Mouse (Mus musculus): ENCODE results near the gene Map4k3. TPM values are rescaled to one million over a fixed set of nuclear protein-coding genes. Genes with fewer than 3 reads are reported as not detected.

Gene Map4k3
- polyA plus RNA-seq, 1 experiment from 2014 or later = 15.2 TPM

DNA sequence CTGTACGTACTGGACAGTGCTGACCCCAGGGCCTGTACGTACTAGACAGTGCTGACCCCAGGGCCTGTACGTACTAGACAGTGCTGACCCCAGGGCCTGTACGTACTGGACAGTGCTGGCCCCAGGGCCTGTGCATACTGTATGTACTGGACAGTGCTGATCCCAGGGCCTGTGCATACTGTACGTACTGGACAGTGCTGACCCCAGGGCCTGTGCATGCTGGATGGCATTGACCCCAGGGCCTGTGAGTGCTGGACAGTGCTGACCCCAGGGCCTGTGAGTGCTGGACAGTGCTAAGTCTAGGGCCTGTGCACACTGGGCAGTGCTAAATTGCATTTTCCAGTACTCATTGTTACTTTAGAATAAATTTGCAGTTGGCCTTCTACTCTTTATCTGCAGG, 31.3 kb downstream of the Map4k3 start:
- Histone ChIP-seq H3K27ac (ENCODE audit: low read length) (no peak overlapping the region), H3K36me3 (ENCODE audit: control insufficient read depth, insufficient read depth, low read length) (no peaks in the 10 kb centered on the region), H3K9me3 (ENCODE audit: control insufficient read depth, low read length) (no peaks in the 10 kb centered on the region), H3K27me3 (replicated peaks; ENCODE audit: control insufficient read depth, insufficient read depth, low read length) (no peaks in the 10 kb centered on the region), H3K4me3 (ENCODE audit: low read length) (no peak overlapping the region), H3K4me2 (ENCODE audit: low read depth, low read length) (no peak overlapping the region), H3K4me1 (ENCODE audit: control insufficient read depth, insufficient read depth, low read length) (peaks cover 27% of the 10 kb centered on the region), H3K9ac (ENCODE audit: low read depth, low read length) (no peak overlapping the region)
- 94% methylated on average over 5 of the region's 5 CpGs for WGBS
- no peak for ATAC-seq

- no peaks in the 10 kb centered on the region for H3K27me3 ChIP-seq (replicated peaks; ENCODE audit: control insufficient read depth, insufficient read depth, low read length)
- H3K9me3 ChIP-seq (ENCODE audit: control insufficient read depth, low read length) = no peaks in the 10 kb centered on the region
- H3K27ac ChIP-seq (ENCODE audit: low read length) = no peak overlapping the region
- H3K9ac ChIP-seq (ENCODE audit: low read depth, low read length) = no peak overlapping the region
- peaks cover 24% of the 10 kb centered on the region for H3K4me1 ChIP-seq (ENCODE audit: control insufficient read depth, insufficient read depth, low read length)
- no peak overlapping the region for H3K4me2 ChIP-seq (ENCODE audit: low read depth, low read length)
- ATAC-seq = no peak
- H3K4me3 ChIP-seq (ENCODE audit: low read length) = no peak overlapping the region
- 90% methylated on average over 6 of the region's 6 CpGs for WGBS
- H3K36me3 ChIP-seq (ENCODE audit: control insufficient read depth, insufficient read depth, low read length) = no peaks in the 10 kb centered on the region
Observed at GRCm38 (mm10) chr17:80696210-80696609, 32.1 kb downstream of the Map4k3 start.

GRCm38 (mm10) chr17:80693707-80694106, 34.6 kb downstream of the Map4k3 start:
- Histone ChIP-seq H3K9me3 (ENCODE audit: control insufficient read depth, low read length) (no peaks in the 10 kb centered on the region), H3K27ac (ENCODE audit: low read length) (no peak overlapping the region), H3K4me1 (ENCODE audit: control insufficient read depth, insufficient read depth, low read length) (peaks cover 15% of the 10 kb centered on the region), H3K36me3 (ENCODE audit: control insufficient read depth, insufficient read depth, low read length) (no peaks in the 10 kb centered on the region), H3K4me3 (ENCODE audit: low read length) (no peak overlapping the region), H3K4me2 (ENCODE audit: low read depth, low read length) (no peak overlapping the region), H3K27me3 (replicated peaks; ENCODE audit: control insufficient read depth, insufficient read depth, low read length) (no peaks in the 10 kb centered on the region), H3K9ac (ENCODE audit: low read depth, low read length) (no peak overlapping the region)
- no peak for ATAC-seq
- WGBS = 50% methylated on average over 7 of the region's 7 CpGs

GRCm38 (mm10) chr17:80692183-80692582, 36.1 kb downstream of the Map4k3 start:
- Histone ChIP-seq H3K27ac (ENCODE audit: low read length) (no peak overlapping the region), H3K9ac (ENCODE audit: low read depth, low read length) (no peak overlapping the region), H3K9me3 (ENCODE audit: control insufficient read depth, low read length) (no peaks in the 10 kb centered on the region), H3K4me3 (ENCODE audit: low read length) (no peak overlapping the region), H3K36me3 (ENCODE audit: control insufficient read depth, insufficient read depth, low read length) (no peaks in the 10 kb centered on the region), H3K27me3 (replicated peaks; ENCODE audit: control insufficient read depth, insufficient read depth, low read length) (no peaks in the 10 kb centered on the region), H3K4me2 (ENCODE audit: low read depth, low read length) (no peak overlapping the region), H3K4me1 (ENCODE audit: control insufficient read depth, insufficient read depth, low read length) (peaks cover 11% of the 10 kb centered on the region; the same call in 1 of the 2 replicates)
- no peak for ATAC-seq
- 75% methylated on average over 13 of the region's 13 CpGs for WGBS

GRCm38 (mm10) chr17:80688701-80689100, 39.6 kb downstream of the Map4k3 start:
- Histone ChIP-seq H3K4me1 (ENCODE audit: control insufficient read depth, insufficient read depth, low read length) (peaks cover 6% of the 10 kb centered on the region; the same call in 1 of the 2 replicates), H3K4me2 (ENCODE audit: low read depth, low read length) (no peak overlapping the region), H3K27me3 (replicated peaks; ENCODE audit: control insufficient read depth, insufficient read depth, low read length) (no peaks in the 10 kb centered on the region), H3K9ac (ENCODE audit: low read depth, low read length) (no peak overlapping the region), H3K27ac (ENCODE audit: low read length) (no peak overlapping the region), H3K4me3 (ENCODE audit: low read length) (no peak overlapping the region), H3K9me3 (ENCODE audit: control insufficient read depth, low read length) (no peaks in the 10 kb centered on the region), H3K36me3 (ENCODE audit: control insufficient read depth, insufficient read depth, low read length) (no peaks in the 10 kb centered on the region)
- no peak for ATAC-seq
- WGBS = 92% methylated on average over 11 of the region's 11 CpGs

- no peak for ATAC-seq
- Histone ChIP-seq H3K9me3 (ENCODE audit: control insufficient read depth, low read length) (no peaks in the 10 kb centered on the region), H3K36me3 (ENCODE audit: control insufficient read depth, insufficient read depth, low read length) (no peaks in the 10 kb centered on the region), H3K27me3 (replicated peaks; ENCODE audit: control insufficient read depth, insufficient read depth, low read length) (no peaks in the 10 kb centered on the region), H3K27ac (ENCODE audit: low read length) (no peak overlapping the region), H3K9ac (ENCODE audit: low read depth, low read length) (no peak overlapping the region), H3K4me1 (ENCODE audit: control insufficient read depth, insufficient read depth, low read length) (peaks cover 8% of the 10 kb centered on the region; the same call in 1 of the 2 replicates), H3K4me3 (ENCODE audit: low read length) (no peak overlapping the region), H3K4me2 (ENCODE audit: low read depth, low read length) (no peak overlapping the region)
- 88% methylated on average over 5 of the region's 5 CpGs for WGBS
Observed at GRCm38 (mm10) chr17:80686066-80686465, 42.2 kb downstream of the Map4k3 start.

- Histone ChIP-seq H3K9ac (ENCODE audit: low read depth, low read length) (no peak overlapping the region), H3K9me3 (ENCODE audit: control insufficient read depth, low read length) (no peaks in the 10 kb centered on the region), H3K4me2 (ENCODE audit: low read depth, low read length) (no peak overlapping the region), H3K36me3 (ENCODE audit: control insufficient read depth, insufficient read depth, low read length) (no peaks in the 10 kb centered on the region), H3K27ac (ENCODE audit: low read length) (no peak overlapping the region), H3K4me1 (ENCODE audit: control insufficient read depth, insufficient read depth, low read length) (peaks cover 8% of the 10 kb centered on the region; the same call in 1 of the 2 replicates), H3K27me3 (replicated peaks; ENCODE audit: control insufficient read depth, insufficient read depth, low read length) (no peaks in the 10 kb centered on the region), H3K4me3 (ENCODE audit: low read length) (no peak overlapping the region)
- WGBS = 38% methylated on average over 6 of the region's 6 CpGs
- peak; percentile 86 for ATAC-seq
Observed at GRCm38 (mm10) chr17:80683821-80684576, 44.3 kb downstream of the Map4k3 start.

GRCm38 (mm10) chr17:80683041-80683440, 45.2 kb downstream of the Map4k3 start:
- H3K9me3 ChIP-seq (ENCODE audit: control insufficient read depth, low read length) = no peaks in the 10 kb centered on the region
- H3K4me2 ChIP-seq (ENCODE audit: low read depth, low read length) = no peak overlapping the region
- WGBS = 82% methylated on average over 5 of the region's 5 CpGs
- no peaks in the 10 kb centered on the region for H3K27me3 ChIP-seq (replicated peaks; ENCODE audit: control insufficient read depth, insufficient read depth, low read length)
- ATAC-seq = no peak
- H3K4me3 ChIP-seq (ENCODE audit: low read length) = no peak overlapping the region
- peaks cover 8% of the 10 kb centered on the region; the same call in 1 of the 2 replicates for H3K4me1 ChIP-seq (ENCODE audit: control insufficient read depth, insufficient read depth, low read length)
- H3K27ac ChIP-seq (ENCODE audit: low read length) = no peak overlapping the region
- H3K36me3 ChIP-seq (ENCODE audit: control insufficient read depth, insufficient read depth, low read length) = no peaks in the 10 kb centered on the region
- H3K9ac ChIP-seq (ENCODE audit: low read depth, low read length) = no peak overlapping the region

GRCm38 (mm10) chr17:80678190-80678589, 50.1 kb downstream of the Map4k3 start:
- no peaks in the 10 kb centered on the region for H3K4me1 ChIP-seq (ENCODE audit: control insufficient read depth, insufficient read depth, low read length)
- H3K4me2 ChIP-seq (ENCODE audit: low read depth, low read length) = no peak overlapping the region
- WGBS = 80% methylated on average over 6 of the region's 6 CpGs
- H3K9me3 ChIP-seq (ENCODE audit: control insufficient read depth, low read length) = no peaks in the 10 kb centered on the region
- H3K27ac ChIP-seq (ENCODE audit: low read length) = no peak overlapping the region; the same call in 1 of the 2 replicates
- no peaks in the 10 kb centered on the region for H3K27me3 ChIP-seq (replicated peaks; ENCODE audit: control insufficient read depth, insufficient read depth, low read length)
- no peak overlapping the region for H3K9ac ChIP-seq (ENCODE audit: low read depth, low read length)
- no peak overlapping the region for H3K4me3 ChIP-seq (ENCODE audit: low read length)
- ATAC-seq = no peak
- H3K36me3 ChIP-seq (ENCODE audit: control insufficient read depth, insufficient read depth, low read length) = no peaks in the 10 kb centered on the region

All from intestine, embryonic 16.5 days (tissue).